Mouse (Mus musculus) spleen, postnatal 14 days (tissue): ENCODE data around the gene Cx3cr1.

Experiments
- DNase-seq, 2 experiments: peaks; one replicate each; pipeline ENCODE4 v3.0.0; 2021 to 2022; ENCODE audit warnings: low spot score in 2 of 2

Cx3cr1 gene

DNA sequence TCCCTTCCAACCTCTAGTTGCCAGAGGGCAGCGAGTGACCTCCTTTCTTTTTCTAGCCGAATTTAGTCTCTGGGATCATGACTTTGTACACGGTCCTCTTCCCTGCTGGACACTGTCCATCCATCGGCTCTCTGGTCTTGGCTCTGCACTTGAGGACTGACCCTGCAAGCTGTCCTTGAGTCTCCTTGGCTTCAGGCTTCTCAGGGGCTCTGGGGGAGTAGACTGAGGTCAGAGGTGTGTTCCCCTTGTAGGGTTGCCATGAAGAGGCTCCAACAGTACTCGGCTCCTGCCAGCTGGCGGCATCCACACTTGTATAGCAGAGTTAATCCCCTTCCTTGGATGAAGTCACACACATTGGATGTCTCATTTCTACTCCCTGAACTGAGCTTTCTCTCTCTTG, 70.0 kb downstream of the Cx3cr1 start:
- no peak for DNase-seq

DNA sequence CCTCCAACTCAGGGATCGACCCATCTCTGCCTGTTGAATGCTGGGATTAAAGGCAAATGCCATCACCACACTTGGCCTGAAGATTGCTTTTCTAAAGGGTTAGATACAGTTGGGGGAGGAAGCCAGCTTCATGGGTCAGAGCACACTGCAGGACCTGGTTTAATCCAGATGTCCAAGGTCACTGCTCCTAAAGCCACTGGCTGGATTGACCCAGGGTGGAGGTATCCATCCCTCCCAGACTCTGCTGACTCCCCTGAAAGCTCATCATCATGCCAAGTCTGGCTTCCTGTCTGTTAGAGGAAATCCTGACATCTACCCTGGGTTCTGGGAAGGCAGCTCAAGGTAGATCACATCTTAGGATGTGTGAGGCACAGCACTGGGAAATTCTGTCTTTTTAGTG, 70.9 kb downstream of the Cx3cr1 start:
- no peak for DNase-seq

DNA sequence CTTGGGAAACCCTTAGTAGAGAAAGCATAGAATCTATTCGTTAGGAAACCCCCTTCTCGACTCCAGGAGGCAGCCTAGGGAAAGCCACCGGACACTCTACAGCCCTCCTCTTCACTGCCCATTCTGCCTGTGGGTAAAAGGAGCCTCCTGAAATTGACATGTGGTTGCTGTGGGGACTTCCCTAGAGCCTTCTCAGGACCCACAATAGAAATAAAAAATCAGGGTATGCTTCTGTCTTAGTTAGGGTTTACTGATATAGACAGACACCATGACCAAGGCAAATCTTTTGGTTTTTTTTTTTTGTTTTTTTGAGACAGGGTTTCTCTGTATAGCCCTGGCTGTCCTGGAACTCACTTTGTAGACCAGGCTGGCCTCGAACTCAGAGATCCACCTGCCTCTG, 73.6 kb downstream of the Cx3cr1 start:
- no peak for DNase-seq

DNA sequence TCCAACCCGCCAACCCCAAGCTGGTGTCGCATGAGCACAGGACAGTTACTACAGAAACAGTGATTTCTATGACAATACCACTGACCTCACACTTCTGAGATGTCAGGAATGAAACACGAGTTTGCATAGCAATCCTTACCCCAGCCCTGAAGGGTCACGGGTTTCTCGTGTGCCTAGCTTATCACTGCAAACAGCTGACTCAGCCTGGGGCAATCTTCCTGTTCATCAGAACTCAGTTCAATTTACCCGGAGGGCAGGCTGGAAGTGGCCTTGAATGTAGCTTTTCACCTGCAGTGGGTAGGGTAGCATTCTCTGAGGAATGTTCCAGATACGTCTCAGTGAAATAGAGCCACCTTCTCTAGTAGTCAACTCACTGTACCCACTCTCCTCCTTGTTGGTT, 75.5 kb downstream of the Cx3cr1 start:
- DNase-seq: no peak

DNA sequence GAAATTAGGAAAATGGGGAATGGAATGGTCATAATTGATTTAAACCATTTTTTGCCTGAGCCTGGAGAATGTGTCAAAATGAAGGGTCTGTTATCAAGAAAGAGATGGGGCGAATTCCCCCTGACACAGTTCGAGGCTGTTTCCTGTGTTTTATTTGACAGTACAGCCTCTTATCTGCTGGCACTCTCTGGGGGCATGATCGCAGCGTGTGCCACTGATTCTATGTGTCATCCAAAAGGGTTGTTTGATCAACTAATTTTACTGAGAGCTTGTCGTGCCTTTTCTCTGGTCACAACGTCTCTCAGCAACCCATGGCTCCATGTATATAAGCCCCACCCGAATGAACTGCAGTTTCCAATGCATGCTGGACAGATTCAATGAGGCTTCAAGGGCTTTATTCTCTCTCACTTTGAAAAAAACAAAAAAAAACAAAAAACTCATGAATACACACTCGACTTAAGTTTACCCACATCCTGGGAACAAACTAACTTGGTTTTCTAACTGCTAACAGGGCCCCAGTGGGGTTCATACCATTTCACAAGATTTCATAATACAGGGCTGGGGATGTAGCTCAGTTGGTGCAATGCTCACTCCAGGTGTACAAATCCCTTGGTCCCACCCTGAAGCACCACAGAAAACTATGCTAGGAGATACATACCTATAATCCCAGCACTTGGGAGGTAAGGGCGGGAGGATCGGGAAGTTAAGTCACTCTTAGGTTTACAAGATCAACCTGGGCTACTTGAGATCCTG, 76.4 kb downstream of the Cx3cr1 start:
- no peak for DNase-seq

DNA sequence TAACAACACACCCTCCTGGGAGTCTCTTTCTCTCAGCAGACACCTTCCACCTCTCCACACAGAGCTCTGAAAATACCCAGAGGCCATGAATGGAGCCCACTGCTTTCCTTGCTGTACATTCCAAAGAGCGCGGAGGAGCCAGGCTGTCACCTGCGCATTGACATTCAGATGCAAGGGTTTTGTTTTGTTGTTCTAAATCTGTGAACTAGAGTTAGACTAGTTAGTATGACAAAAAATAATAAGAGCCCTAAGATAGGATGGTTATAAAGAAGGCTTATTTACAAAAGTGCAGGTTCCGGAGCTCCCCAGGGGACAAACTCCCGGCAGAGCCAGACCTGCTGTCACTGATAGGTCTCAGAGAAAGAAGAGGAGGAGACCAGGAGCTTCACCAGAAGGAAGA, 78.4 kb downstream of the Cx3cr1 start:
- DNase-seq: no peak

DNA sequence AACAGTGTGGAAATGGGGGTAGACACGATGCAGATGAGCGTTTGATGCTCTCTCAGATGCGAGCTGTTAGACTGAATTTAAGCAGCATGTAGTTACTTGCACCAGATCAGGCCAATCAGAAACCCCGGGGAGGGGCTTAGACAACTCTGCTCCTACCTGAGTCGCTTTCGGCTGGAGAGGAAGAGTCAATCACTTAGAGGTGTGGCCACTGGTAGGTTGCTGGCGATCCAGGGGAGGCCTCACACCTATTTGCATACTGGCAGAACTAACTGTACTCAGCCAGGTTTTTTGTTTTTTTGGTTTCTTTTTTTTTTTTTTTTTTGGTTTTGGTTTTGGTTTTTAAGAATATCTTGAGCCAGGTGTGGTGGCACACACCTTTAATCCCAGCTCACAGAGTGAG, 81.4 kb downstream of the Cx3cr1 start:
- DNase-seq: no peak

DNA sequence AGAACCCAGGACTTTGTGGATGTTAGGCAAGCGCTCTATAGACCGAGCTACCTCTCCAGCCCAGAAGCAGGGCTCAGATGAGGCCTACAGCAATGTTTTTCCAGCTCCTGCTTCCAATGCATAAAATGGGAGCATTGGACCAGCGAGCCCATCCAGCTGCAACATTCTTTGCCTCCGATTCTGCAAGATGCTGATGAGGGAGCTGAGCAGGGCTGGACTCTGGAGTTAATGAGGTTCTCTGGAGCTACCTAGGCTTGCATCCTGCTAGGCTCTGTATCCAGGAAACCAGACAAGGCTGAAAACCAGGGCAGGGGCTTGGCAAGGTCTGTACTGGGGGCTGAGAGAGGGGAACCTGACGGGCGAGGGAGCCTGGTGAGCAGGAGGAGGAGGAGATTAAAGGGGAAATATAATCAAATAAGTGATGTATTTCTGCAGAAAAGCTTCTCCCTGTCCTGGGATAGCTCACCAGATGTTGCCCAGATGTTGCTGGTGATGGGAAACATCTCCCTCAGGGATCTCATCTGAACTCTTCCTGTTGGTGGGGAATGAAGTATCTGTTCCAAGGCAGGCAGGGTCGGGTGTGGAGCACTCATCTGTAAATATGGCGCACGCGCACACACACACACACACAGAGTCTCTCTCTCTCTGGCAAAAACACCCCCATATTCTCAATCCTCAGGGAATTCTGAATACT, 83.7 kb downstream of the Cx3cr1 start:
- DNase-seq: no peak

DNA sequence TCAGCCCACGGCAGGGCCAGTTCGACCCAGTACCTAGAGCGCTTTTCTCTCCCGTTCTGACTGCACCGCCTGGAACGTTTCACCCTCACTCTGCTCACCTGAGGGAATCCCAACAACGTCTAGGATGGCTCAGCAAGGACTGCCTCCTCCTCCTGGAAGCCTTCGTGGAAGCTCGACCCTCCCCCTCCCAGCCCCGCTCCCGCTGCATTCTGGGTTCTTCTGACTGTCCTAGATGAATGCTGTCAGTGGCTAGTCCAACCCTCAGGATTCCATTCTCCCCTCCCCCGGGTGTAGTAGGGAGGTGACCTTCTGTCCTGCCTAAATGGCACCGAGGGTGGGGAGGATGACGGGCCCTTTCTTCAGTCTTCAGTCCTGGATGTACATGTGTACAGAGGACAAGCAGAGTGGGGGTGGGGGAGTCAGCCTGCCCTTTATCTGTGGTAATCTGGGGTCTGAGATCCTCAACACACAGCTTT, 85.1 kb downstream of the Cx3cr1 start, which contains the start of gene Csrnp1:
Gene Csrnp1 (minus strand): TSS at position 123 of the 476 bp plus-strand sequence.
- no peak for DNase-seq

DNA sequence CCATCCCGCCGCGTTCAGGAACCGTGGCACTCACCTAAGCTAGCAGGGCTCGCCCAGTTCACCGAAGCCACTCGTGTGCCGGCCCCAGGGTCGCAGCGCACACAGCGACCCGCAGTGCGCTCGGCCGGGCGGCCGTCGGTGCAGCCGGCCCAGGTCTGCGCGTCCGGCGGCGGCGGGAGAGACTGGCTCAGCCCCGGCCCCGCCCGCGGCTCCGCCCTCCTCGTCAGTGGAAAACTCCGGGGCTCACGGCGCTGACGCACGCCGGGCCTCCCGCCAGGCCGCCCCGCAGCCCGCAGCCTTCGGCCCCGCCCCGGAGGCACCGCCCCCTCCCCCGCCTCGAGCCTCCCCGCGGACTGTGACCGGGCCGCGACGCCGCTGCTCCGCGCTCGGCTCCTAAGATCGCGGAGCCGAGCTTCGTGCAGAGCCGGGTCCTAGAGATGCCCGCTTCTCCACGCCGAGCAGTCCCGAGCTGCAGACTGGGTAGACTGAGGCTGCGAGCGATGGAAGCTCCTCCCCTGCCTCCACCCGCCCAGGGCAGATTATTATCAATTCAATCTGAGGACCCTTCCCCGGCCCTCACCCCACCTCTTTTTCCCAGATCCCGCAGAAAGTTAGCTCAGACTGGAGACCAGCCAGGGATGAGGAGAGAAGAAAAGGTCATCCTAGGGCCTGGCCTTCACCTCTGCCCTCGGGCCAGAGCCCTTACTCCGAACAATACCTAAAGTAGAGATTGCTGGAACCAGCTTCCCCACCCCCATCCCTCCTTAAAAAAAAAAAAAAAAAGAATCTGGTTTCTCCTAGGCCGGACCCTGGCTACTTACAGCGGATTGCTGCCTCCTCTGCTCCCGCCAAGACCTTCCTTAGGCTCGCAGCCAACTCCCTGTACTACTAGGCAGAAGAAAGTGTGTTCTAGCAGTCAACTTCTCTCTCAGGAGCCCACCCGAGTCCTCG, 85.8 kb downstream of the Cx3cr1 start:
- DNase-seq: peak; percentile 72 to 73

DNA sequence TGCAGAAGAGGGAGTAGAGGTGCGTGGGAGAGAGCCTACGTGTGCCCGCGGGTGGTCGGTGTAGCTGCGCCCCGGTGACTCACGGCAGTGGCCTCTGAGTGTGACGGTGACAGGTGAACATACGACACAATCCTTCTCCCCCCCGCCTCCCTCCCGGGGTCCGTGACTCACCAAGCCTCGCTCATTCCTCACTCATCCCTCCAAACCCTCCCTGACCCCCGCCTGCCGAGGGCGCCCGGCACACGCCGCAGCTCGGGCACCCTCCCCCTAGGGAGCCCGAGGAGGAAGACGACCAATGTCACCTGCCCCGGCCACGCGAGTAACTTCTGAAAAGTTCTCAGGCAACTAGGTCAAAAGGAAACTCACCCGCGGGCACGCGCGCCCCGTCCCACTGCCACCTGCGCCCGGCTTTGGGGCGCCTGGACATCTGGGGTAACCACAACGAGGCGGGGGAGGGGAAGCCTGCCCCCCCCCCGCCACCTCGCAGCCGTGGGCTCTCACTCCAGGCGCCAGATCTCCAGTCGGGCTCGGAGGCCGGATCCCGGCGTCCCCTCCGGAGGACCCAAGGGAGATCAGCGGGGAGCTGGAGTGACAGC, 86.6 kb downstream of the Cx3cr1 start:
- peak; percentile 35 to 38 for DNase-seq

DNA sequence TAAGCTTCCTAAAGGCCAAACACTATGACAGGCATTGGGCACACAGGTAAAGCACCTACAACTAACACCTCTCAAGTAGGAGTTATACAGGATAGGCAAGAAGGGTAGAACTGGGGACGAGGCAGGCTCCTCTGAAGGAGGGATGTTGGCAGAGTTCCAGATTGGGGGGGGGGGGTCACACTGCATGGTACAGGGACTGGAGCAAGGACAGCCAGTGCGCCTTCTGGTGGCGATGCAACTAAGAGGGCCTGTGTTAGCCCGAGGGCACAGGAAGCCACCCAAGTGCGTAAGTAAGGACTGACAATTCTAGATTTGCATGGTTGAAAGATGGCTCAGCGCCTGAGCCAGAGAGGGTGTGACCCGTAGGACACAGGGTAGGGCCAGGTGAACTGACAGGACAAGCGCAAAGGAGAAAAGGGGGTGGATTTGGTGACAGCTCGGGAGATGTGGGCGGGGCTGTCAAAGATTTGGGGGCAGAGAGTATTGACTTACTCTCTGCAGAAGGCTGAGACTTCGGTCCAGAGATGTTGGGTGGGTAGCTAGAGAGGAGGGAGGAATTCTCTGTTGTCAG, 87.4 kb downstream of the Cx3cr1 start:
- peak; percentile 45 to 61 for DNase-seq

DNA sequence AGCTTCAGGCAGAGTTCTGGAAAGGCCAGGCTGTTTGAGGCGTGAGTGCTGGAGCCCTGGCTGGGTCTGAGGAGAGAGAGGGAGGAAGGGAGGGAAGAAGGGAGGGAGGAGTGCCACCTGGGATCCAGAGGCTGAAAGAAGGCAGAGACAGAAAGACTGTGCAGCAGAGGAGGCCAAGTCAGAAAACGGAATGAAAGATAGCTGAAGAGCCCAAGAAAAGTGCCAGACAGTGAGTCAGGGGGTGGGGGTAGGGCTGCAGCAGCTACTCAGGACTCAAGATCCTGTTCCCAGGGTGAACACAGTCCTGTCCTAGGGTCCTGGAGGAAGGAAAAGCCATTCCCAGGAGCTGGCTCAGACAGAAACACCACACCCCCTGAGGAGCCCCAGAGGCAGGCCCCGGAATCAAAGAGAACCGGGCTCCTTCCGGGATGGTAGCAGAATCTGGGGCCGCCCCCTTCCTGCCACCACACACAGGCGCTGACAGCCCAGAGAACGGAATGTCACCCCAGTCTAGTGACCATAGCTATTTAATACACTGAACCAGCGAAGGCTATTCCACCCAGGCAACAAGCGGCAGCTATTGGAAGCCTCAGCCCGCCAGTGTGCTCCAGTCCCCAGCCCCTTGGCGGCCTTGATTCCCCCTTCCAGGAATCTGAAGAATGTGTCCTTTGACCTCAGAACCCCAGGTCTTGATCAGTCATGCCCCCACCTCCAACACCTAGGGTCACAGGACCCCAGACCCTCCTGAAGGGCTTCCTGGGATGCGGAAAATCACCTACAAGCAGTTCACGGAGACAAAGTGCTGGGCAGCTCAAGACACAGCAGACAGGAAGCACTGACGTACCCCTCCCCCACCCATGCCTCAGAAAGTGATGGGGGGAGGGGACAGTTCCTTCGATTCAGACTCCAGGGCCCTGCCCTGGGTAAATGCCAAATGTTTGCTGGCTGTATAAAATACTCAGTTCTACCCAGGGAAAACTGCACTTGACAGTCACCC, 88.2 kb downstream of the Cx3cr1 start:
- DNase-seq: peak; percentile 35 to 54

DNA sequence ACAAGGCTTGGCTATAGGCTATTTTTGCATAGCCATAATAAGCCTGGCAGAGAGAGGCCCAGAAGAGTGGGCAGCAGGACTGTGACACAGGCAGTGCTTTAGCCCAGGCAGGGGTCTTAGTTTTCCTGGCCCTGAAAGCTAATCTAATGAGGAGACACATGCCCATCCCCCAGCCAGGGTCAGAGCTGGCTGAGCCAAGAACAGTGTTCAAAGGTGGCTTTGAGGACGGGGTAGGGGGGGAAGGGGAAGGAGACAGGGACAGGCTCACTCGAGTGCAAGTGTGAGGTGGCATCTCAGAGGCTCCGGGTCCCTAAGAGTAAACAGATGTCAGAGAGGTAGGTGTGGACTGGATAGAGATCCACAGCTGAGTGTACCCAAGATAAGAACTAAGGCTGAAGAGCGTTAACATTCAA, 88.9 kb downstream of the Cx3cr1 start:
- DNase-seq: no peak

DNA sequence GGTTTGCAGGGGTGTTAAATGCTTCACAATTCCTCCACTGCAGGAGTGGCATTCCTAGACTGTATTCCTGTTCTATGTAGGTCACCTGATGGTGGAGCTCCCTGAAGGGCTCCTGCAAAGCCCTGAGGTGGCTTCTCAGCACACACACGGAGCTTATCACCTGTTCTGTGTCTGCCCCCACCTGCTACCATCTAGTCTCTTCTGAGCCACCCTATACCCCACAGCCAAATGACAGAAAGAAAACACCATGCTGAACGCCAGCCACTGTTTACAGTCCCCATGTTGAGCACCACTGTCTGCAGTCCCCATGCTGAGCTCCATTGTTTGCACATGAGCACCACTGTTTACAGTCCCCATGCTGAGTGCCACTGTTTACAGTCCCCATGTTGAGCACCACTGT, 89.9 kb downstream of the Cx3cr1 start:
- DNase-seq: no peak

DNA sequence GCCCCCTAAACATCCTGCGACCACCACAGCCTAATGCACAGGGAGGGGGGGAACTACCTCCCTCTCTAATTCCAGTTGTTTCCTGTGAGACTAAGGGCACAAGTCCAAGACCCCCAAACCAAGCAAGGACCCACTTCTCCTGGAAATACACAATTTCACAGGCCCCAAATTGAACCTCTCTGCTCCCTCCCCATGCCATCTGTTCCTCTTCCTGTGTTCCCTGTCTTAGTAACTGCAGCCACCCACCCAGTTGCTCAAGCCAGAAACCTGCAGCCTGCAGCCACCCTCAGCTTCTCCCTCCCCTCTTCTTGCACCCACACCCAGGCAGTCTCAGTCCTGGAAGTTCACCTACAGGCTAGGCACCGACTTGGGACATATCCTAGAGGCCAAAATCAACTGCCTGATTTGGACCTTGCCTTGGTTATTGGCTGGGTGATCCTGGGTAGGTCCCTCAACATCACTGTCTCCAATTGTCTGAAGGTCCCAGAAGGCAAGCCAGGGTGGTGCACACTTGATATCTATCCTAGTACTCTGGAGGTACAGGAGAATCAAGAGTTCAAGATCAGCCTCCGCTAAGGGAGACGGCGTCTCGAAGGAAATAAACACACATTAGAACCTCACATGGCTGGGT, 90.8 kb downstream of the Cx3cr1 start:
- DNase-seq: no peak

DNA sequence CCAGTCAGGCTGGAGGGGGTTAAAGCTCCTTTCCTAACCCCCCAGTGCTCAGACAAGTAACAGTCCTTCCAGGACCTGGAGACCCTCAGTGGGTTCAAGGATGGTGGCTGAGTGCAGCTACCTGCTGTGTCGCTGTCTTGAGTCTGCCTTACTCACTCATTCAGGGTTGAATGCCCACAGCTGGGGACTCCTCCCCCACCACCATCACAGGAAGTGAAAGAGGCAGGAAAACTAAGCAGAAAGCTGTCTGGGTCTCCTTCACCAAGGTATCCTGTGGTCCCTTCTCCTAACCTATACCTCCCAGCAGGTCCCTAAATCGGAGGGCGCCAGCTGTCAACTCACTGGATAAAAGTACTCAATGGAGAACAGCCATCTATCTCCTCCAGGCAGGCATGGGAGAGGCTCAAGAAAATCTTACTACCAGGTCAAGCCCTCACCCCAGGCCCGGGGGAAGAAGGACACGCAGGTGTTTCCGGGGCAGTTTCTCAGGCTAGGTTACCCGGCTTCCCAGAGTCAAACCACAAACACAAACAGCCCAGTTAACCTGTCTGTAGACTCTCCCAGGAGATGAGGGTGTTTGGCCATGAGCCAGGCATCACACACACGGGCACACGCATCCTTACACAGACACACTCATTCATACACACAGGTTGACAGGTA, 91.4 kb downstream of the Cx3cr1 start:
- peak in 1 of 2 experiments; percentile 42 for DNase-seq

DNA sequence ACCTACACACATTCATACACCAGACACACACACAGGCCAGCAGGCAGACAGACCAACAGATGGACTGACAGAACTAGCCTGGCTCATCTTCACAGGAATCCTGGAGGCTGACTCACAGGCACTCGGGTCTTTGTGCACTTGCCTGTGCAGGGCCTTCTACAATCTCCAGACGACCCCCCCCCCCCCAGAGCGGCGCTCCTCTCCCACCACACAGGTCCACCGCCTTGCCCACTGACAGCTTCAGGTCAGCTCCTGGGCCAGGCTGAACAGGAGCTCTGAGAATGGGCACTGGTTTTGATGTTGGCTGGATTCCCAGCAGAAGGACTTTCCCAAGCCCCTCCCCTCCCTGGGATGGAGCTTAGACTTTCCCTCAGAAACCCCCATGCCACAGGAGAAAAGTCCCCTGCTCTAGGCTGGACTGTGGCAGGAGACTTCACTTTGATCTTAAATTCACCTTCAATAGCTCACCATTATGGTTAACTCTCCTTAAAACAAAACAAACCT, 92.1 kb downstream of the Cx3cr1 start:
- no peak for DNase-seq
